Mouse (Mus musculus): Measurements from ENCODE around the gene Itpr1. TPM values are rescaled to one million over a fixed set of nuclear protein-coding genes. Genes with fewer than 3 reads are reported as not detected.

The Itpr1 gene
- 16.1 and 17.1 TPM in 2 replicates for polyA plus RNA-seq (2012; rRNA removed)
- 10.7 and 12.3 TPM in 2 replicates for polyA plus RNA-seq (2014; fragmentation: Nextera tagmentation; extraction: Ambion mirVana)

DNA sequence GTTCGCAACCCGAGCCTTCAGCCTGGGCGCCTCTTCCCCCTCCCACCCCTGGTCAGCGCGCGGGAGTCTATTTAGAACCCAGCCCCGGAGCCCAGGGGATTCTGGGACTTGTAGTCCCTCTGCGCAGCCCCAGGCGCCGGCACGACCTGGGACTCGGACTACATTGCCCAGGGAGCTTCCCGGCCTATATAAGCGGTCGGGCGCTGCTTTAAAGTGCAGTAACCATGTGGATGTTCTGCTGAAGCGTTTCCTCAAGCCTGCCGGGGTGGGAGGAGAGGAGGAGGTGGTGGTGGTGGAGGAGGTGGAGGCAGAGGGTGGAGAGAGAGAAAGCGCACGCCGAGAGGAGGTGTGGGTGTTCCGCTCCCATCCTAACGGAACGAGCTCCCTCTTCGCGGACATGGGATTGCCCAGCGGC, at the start of gene Itpr1:
TSS of gene Itpr1 (plus strand) at position 216 of the 415 bp plus-strand sequence.
- no peaks in the 10 kb centered on the region for H3K27me3 ChIP-seq (ENCODE audit: control insufficient read depth, insufficient read depth, low read length)
- peak within 1 kb of the TSS; percentile 52; the same call in 1 of the 2 replicates for H3K27ac ChIP-seq (replicated peaks; ENCODE audit: low read depth, low read length)
- under 1% methylated on average over 21 of the region's 27 CpGs for WGBS
- H3K36me3 ChIP-seq (ENCODE audit: control insufficient read depth, insufficient read depth, low read length): no peaks in the 10 kb centered on the region
- H3K9me3 ChIP-seq (ENCODE audit: control insufficient read depth, low read length): no peaks in the 10 kb centered on the region
- peak within 1 kb of the TSS; percentile 60 for H3K9ac ChIP-seq (ENCODE audit: low read depth, low read length, severe bottlenecking)
- peak; percentile 93; the same call in 1 of the 2 replicates for TF ChIP-seq POLR2A (IDR thresholded peaks at IDR 0.05; ENCODE audit: borderline replicate concordance, extremely low read depth, insufficient read depth, insufficient read length)
- peak; percentile 98 for DNase-seq (ENCODE audit: low spot score)
- ATAC-seq (ENCODE audit: low FRiP score, low read depth): peak; percentile 99
- peak within 1 kb of the TSS; percentile 79 for H3K4me2 ChIP-seq (replicated peaks; ENCODE audit: low read depth, low read length, severe bottlenecking)
- H3K4me3 ChIP-seq (replicated peaks; ENCODE audit: low read length): peak within 1 kb of the TSS; percentile 70
- H3K4me1 ChIP-seq (ENCODE audit: control insufficient read depth, insufficient read depth, low read length): peaks cover 13% of the 10 kb centered on the region; the same call in 1 of the 2 replicates

DNA sequence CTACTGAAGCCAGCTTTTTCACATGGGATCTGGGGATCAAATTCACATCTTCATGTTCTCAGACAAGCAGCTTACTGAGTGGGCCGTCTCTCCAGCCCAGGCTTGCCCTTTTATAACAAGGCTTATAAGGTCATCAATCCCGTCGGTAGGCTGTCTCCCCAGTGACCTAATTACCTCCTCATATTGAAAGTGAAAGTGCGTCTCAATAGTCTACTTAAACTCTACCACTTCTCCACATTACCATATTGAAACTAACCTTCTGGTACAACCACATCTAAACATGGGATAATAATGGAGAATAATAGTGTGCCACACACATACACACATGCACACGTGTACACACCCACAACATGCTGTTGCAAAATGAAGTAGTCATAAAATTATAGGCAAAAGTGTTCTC, 48.0 kb upstream of the Itpr1 start:
- no peak for ATAC-seq (ENCODE audit: low FRiP score, low read depth)
- no peaks in the 10 kb centered on the region for H3K9me3 ChIP-seq (ENCODE audit: control insufficient read depth, low read length)
- no peak overlapping the region for H3K4me3 ChIP-seq (replicated peaks; ENCODE audit: low read length)
- no peak for DNase-seq (ENCODE audit: low spot score)
- no peak overlapping the region for H3K4me2 ChIP-seq (replicated peaks; ENCODE audit: low read depth, low read length, severe bottlenecking)
- H3K36me3 ChIP-seq (ENCODE audit: control insufficient read depth, insufficient read depth, low read length): no peaks in the 10 kb centered on the region; the same call in 1 of the 2 replicates
- H3K27ac ChIP-seq (replicated peaks; ENCODE audit: low read depth, low read length): no peak overlapping the region
- no peak for TF ChIP-seq POLR2A (IDR thresholded peaks at IDR 0.05; ENCODE audit: borderline replicate concordance, extremely low read depth, insufficient read depth, insufficient read length)
- H3K27me3 ChIP-seq (ENCODE audit: control insufficient read depth, insufficient read depth, low read length): no peaks in the 10 kb centered on the region
- H3K4me1 ChIP-seq (ENCODE audit: control insufficient read depth, insufficient read depth, low read length): no peaks in the 10 kb centered on the region
- 79% methylated on average over 5 of the region's 5 CpGs for WGBS
- H3K9ac ChIP-seq (ENCODE audit: low read depth, low read length, severe bottlenecking): no peak overlapping the region

DNA sequence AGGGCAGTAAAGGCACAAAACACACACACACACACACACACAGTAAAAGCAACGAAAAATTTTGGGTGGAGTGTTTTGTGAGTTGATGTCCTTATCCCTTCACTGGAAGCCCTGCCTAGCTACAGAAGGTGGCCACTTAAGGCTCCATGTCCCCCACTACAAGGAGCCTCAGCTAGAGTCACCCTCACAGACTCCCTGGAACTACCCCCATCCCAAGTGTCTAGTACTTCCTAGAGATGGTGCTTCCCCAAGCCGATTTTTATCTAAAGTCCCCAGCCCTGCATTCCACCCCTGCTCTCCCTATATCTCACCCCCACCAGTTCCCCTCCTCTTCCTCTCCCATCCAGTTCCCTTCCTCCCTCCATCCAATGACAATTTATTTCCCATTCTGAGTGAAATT, 47.3 kb upstream of the Itpr1 start:
- Histone ChIP-seq H3K36me3 (ENCODE audit: control insufficient read depth, insufficient read depth, low read length) (no peaks in the 10 kb centered on the region; the same call in 1 of the 2 replicates), H3K27me3 (ENCODE audit: control insufficient read depth, insufficient read depth, low read length) (no peaks in the 10 kb centered on the region), H3K9ac (ENCODE audit: low read depth, low read length, severe bottlenecking) (no peak overlapping the region), H3K4me2 (replicated peaks; ENCODE audit: low read depth, low read length, severe bottlenecking) (no peak overlapping the region), H3K27ac (replicated peaks; ENCODE audit: low read depth, low read length) (no peak overlapping the region), H3K9me3 (ENCODE audit: control insufficient read depth, low read length) (no peaks in the 10 kb centered on the region), H3K4me1 (ENCODE audit: control insufficient read depth, insufficient read depth, low read length) (no peaks in the 10 kb centered on the region), H3K4me3 (replicated peaks; ENCODE audit: low read length) (no peak overlapping the region)
- TF ChIP-seq POLR2A (IDR thresholded peaks at IDR 0.05; ENCODE audit: borderline replicate concordance, extremely low read depth, insufficient read depth, insufficient read length): no peak
- ATAC-seq (ENCODE audit: low FRiP score, low read depth) (no peak), DNase-seq (ENCODE audit: low spot score) (no peak)
- 83% methylated on average over 2 of the region's 2 CpGs for WGBS

DNA sequence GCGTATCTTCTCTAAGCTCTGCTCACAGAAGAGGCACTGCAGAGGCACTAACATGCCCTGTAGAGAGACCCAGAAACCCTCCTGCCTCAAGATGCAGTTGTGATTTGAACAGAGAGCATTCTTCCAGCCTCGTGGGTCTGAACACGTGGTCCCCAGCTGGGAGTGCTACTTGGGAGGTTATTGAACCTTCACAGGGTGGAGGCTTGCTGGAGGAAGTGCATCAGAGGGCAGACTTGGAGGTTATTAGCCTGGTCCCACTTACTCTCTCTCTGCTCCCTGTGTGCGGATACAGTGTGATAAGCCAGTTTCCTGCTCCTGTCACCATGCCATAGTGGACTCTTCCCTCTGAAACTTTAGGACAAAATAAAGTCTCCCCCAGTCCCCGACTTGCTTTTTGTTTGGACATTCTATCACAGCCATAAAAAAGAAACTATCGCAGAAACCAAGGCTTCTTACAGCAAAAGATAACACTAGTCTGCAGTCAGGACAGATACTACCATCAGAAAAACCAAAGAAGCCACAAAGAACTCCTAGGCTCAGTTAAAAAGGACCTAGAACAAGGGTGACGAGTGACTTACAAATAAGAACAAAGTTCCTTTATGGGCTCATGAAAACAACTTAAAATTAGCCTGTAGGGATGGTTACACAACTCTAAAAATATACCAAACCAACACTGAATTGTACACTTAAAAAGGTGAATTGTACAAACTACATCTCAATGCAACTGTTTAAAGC, 44.8 kb upstream of the Itpr1 start:
- H3K9ac ChIP-seq (ENCODE audit: low read depth, low read length, severe bottlenecking): no peak overlapping the region
- H3K36me3 ChIP-seq (ENCODE audit: control insufficient read depth, insufficient read depth, low read length): peaks cover 10% of the 10 kb centered on the region
- H3K27ac ChIP-seq (replicated peaks; ENCODE audit: low read depth, low read length): no peak overlapping the region
- H3K4me2 ChIP-seq (replicated peaks; ENCODE audit: low read depth, low read length, severe bottlenecking): no peak overlapping the region
- H3K27me3 ChIP-seq (ENCODE audit: control insufficient read depth, insufficient read depth, low read length): no peaks in the 10 kb centered on the region
- WGBS: 67% methylated on average over 7 of the region's 7 CpGs
- DNase-seq (ENCODE audit: low spot score): no peak
- TF ChIP-seq POLR2A (IDR thresholded peaks at IDR 0.05; ENCODE audit: borderline replicate concordance, extremely low read depth, insufficient read depth, insufficient read length): no peak
- no peaks in the 10 kb centered on the region for H3K9me3 ChIP-seq (ENCODE audit: control insufficient read depth, low read length)
- H3K4me3 ChIP-seq (replicated peaks; ENCODE audit: low read length): no peak overlapping the region
- H3K4me1 ChIP-seq (ENCODE audit: control insufficient read depth, insufficient read depth, low read length): no peaks in the 10 kb centered on the region
- no peak for ATAC-seq (ENCODE audit: low FRiP score, low read depth)

DNA sequence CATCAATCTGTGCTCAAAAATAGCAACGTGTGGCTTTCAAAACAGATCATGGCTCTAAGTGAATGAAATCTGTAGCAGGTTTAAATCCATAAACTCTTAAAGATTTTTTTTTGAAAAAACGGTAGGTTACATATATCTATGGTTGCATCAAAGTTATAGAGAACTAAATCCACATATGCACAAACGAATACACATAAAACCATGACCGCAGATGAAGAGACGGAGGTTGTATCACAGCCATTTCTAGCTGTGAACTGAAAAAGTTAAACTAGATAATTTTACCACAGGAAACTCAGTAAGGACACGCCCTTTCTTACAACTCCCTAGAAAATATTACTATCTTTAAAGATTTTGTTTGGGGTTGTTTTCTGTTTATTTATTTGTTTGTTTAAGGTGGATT, 44.2 kb upstream of the Itpr1 start:
- Histone ChIP-seq H3K4me2 (replicated peaks; ENCODE audit: low read depth, low read length, severe bottlenecking) (no peak overlapping the region), H3K4me1 (ENCODE audit: control insufficient read depth, insufficient read depth, low read length) (no peaks in the 10 kb centered on the region), H3K27me3 (ENCODE audit: control insufficient read depth, insufficient read depth, low read length) (no peaks in the 10 kb centered on the region), H3K9ac (ENCODE audit: low read depth, low read length, severe bottlenecking) (no peak overlapping the region), H3K36me3 (ENCODE audit: control insufficient read depth, insufficient read depth, low read length) (peaks cover 13% of the 10 kb centered on the region), H3K9me3 (ENCODE audit: control insufficient read depth, low read length) (no peaks in the 10 kb centered on the region), H3K27ac (replicated peaks; ENCODE audit: low read depth, low read length) (no peak overlapping the region), H3K4me3 (replicated peaks; ENCODE audit: low read length) (no peak overlapping the region)
- ATAC-seq (ENCODE audit: low FRiP score, low read depth) (no peak), DNase-seq (ENCODE audit: low spot score) (no peak)
- WGBS: 91% methylated on average over 6 of the region's 6 CpGs
- TF ChIP-seq POLR2A (IDR thresholded peaks at IDR 0.05; ENCODE audit: borderline replicate concordance, extremely low read depth, insufficient read depth, insufficient read length): no peak
